Mouse (Mus musculus): ENCODE measurements around the gene Vsx1.

DNA sequence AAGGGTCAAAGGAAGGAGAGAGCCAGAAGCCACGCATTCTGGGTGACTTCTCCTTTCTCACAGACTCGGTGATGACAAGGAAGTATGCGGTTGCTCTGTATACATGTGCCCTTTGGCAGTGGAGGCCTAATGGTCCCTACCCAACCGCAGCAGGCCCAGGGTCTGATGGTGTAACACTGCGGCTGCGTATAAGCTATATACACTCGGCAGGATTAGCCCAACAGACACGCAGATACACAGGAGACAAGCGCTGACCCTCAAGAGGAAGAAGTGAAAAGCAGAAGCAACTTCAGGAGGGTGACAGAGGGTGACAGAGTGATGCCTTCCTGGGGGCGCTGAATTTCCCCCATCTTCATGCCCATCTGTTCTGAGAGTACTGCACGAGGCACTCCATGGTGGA lies 15.2 kb downstream of the Vsx1 start:
- no peak for TF ChIP-seq CTCF (IDR thresholded peaks at IDR 0.05; ENCODE audit: control insufficient read depth, insufficient read depth, insufficient replicate concordance, low read depth, low read length)
- TF ChIP-seq POLR2A (IDR thresholded peaks at IDR 0.05; ENCODE audit: control insufficient read depth, low read depth, low read length): no peak

Measured in testis, adult 2 months (tissue).